In the genomic region with DNA sequence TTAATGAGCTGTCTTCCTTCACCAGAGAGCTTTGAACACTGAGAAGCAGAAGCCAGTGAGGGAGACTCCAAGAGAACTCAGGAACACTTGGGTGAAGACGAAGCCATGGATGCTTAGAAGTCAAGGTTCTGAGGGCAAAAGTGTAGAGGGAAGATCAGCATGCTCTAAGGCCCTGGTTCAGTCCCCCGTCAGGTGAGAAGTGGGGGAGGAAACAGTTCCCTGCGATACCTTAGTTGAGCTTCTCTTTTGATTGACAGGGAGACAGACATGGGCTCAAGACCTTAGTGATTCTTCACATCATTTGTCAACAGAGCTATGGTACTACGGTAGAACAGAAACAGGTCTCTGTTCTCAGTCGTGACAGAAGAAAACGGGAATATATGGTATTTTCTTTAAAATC, we compare ENCODE assay signal across 33 mouse cellular contexts. TPM values are rescaled to one million over a fixed set of nuclear protein-coding genes. Genes with fewer than 3 reads are reported as not detected.
DNase-seq lines count a peak whose midpoint lies in the region; ATAC-seq and TF ChIP-seq lines count a peak whose summit lies in the region.
"Had no signal": no experiment of that assay in that cellular context is flagged by ENCODE, and none has a peak within 500 bp of the region (broad histone marks: within the 10 kb centered on the region; RNA-seq: fewer than 3 reads in every experiment).

No protein-coding gene starts in this region.

- in situ Hi-C loops in ES-E14 (cut with MboI; ENCODE audit: low sequenced_read_pairs in 2 of 2, unreplicated experiment in 2 of 2) = no loop called here

- peak overlapping the region; percentile 73 for H3K4me2 ChIP-seq in heart, embryonic 12.5 days
- peak overlapping the region; percentile 61 for H3K4me2 ChIP-seq in heart, postnatal 0 days (ENCODE audit: low read depth, low read length)
- peak overlapping the region; percentile 71 for H3K4me2 ChIP-seq in myocyte (ENCODE audit: low read depth)
- no peak overlapping the region for H3K4me2 ChIP-seq in midbrain, embryonic 11.5 days
- H3K4me2 ChIP-seq: hindbrain, embryonic 14.5 days had no signal

- peak overlapping the region; percentile 84; the same call in 1 of the 2 replicates for H3K9ac ChIP-seq in heart, embryonic 12.5 days
- H3K9ac ChIP-seq in heart, postnatal 0 days (replicated peaks; ENCODE audit: low read depth, low read length) = no peak overlapping the region
- H3K9ac ChIP-seq in ES-E14 (ENCODE audit: insufficient read depth, low read depth, low read length, poor library complexity, severe bottlenecking) = peak overlapping the region; percentile 87; the same call in 1 of the 2 replicates
- H3K9ac ChIP-seq in midbrain, embryonic 11.5 days (ENCODE audit: low read length) = no peak overlapping the region
- H3K9ac ChIP-seq: hindbrain, embryonic 14.5 days; liver, embryonic 14.5 days; lung, embryonic 14.5 days; neural tube, embryonic 13.5 days had no signal

- peaks cover 24% of the 10 kb centered on the region for H3K36me3 ChIP-seq in heart, embryonic 12.5 days
- H3K36me3 ChIP-seq in heart, postnatal 0 days (replicated peaks; ENCODE audit: control insufficient read depth, insufficient read depth, low read length) = 0 out of 2 replicates have a peak, but pooled peaks cover 10% of the 10 kb centered on the region
- peaks cover 4% of the 10 kb centered on the region; the same call in 1 of the 2 replicates for H3K36me3 ChIP-seq in ES-E14 (ENCODE audit: control insufficient read depth, insufficient read depth, low read length, poor library complexity, severe bottlenecking)
- peaks cover 4% of the 10 kb centered on the region for H3K36me3 ChIP-seq in myocyte (ENCODE audit: control insufficient read depth, insufficient read depth)
- H3K36me3 ChIP-seq in midbrain, embryonic 11.5 days (ENCODE audit: control insufficient read depth, insufficient read depth, low read length) = no peaks in the 10 kb centered on the region
- H3K36me3 ChIP-seq: midbrain, embryonic 10.5 days; neural tube, embryonic 13.5 days had no signal

- peaks cover 3% of the 10 kb centered on the region; the same call in 1 of the 2 replicates for H3K9me3 ChIP-seq in heart, embryonic 12.5 days (replicated peaks)
- H3K9me3 ChIP-seq in heart, postnatal 0 days (replicated peaks; ENCODE audit: control insufficient read depth, low read length) = 0 out of 2 replicates have a peak, but pooled peaks cover 3% of the 10 kb centered on the region
- H3K9me3 ChIP-seq in ES-E14 (ENCODE audit: control insufficient read depth, insufficient read depth, low read depth, low read length) = no peaks in the 10 kb centered on the region
- H3K9me3 ChIP-seq in midbrain, embryonic 11.5 days (ENCODE audit: control insufficient read depth, low read length) = no peaks in the 10 kb centered on the region; the same call in 1 of the 2 replicates
- H3K9me3 ChIP-seq: neural tube, embryonic 13.5 days had no signal

- peaks cover 65% of the 10 kb centered on the region for H3K4me1 ChIP-seq in heart, embryonic 12.5 days (replicated peaks)
- H3K4me1 ChIP-seq in heart, postnatal 0 days (ENCODE audit: control insufficient read depth, insufficient read depth) = peaks cover 31% of the 10 kb centered on the region
- H3K4me1 ChIP-seq in ES-E14 (ENCODE audit: control insufficient read depth in 2 of 2, insufficient read depth in 2 of 2, low read length in 2 of 2, poor library complexity in 1 of 2) = peaks cover 13 to 16% of the 10 kb centered on the region in 2 experiments
- no peaks in the 10 kb centered on the region for H3K4me1 ChIP-seq in midbrain, embryonic 11.5 days (ENCODE audit: control insufficient read depth, insufficient read depth, low read length)
- H3K4me1 ChIP-seq: neural tube, embryonic 13.5 days had no signal

- H3ac ChIP-seq in myocyte (ENCODE audit: control insufficient read depth, insufficient read length) = no peak overlapping the region

- TF ChIP-seq EP300 in heart, postnatal 0 days (IDR thresholded peaks at IDR 0.05; ENCODE audit: low read depth) = no peak

- no peak for TF ChIP-seq CTCF in heart, postnatal 0 days (IDR thresholded peaks at IDR 0.05; ENCODE audit: low read depth)

- peak overlapping the region; percentile 58 for H3K4me3 ChIP-seq in heart, embryonic 12.5 days
- peak overlapping the region; percentile 51 for H3K4me3 ChIP-seq in heart, postnatal 0 days (ENCODE audit: low read depth, low read length)
- H3K4me3 ChIP-seq in ES-E14 (ENCODE audit: insufficient read depth in 1 of 2, low read depth in 1 of 2, low read length in 2 of 2, poor library complexity in 1 of 2, severe bottlenecking in 1 of 2) (peak overlapping the region; percentile 53 to 76; a peak in 1 of 4 replicates), myocyte (peak overlapping the region; percentile 27)
- no peak overlapping the region for H3K4me3 ChIP-seq in midbrain, embryonic 11.5 days (ENCODE audit: low read depth, low read length)
- H3K4me3 ChIP-seq: midbrain, embryonic 10.5 days; neural tube, embryonic 13.5 days had no signal

- intact Hi-C loops in heart, postnatal 36 days (cut with DNase I) = no loop called here

- no peak for DNase-seq in heart, postnatal 36 days
- DNase-seq in heart, postnatal 0 days (ENCODE audit: low spot score) = no peak
- DNase-seq in heart, adult 8-10 months (ENCODE audit: low spot score) = no peak
- no peak for DNase-seq in ES-E14 (ENCODE audit: low read depth, low spot score)
- no peak for DNase-seq in midbrain, embryonic 11.5 days (ENCODE audit: low spot score, missing footprints)
- DNase-seq: adrenal gland, postnatal 25 days; B cell, adult 2 months; cerebellum, adult 18-20 months; cerebellum, postnatal 10 days; kidney, adult 9 months; kidney, postnatal 10 days; liver; lung, embryonic 14.5 days; retina, postnatal 1 day; right cerebral cortex, postnatal 14 days; thymus, postnatal 4 days had no signal

- 72% methylated on average over 6 of the region's 6 CpGs for WGBS in heart, embryonic 12.5 days
- 61% methylated on average over 6 of the region's 6 CpGs for WGBS in heart, postnatal 0 days
- WGBS in midbrain, embryonic 11.5 days = 91% methylated on average over 6 of the region's 6 CpGs

- H3K27me3 ChIP-seq in heart, embryonic 12.5 days (replicated peaks) = no peaks in the 10 kb centered on the region
- H3K27me3 ChIP-seq in heart, postnatal 0 days (ENCODE audit: control insufficient read depth, insufficient read depth, low read length) = no peaks in the 10 kb centered on the region
- H3K27me3 ChIP-seq in myocyte (ENCODE audit: control insufficient read depth, insufficient read depth, insufficient read length) = no peaks in the 10 kb centered on the region
- H3K27me3 ChIP-seq in midbrain, embryonic 11.5 days (ENCODE audit: control insufficient read depth, insufficient read depth, low read length) = no peaks in the 10 kb centered on the region
- H3K27me3 ChIP-seq: neural tube, embryonic 13.5 days had no signal

- no peak for ATAC-seq in heart, embryonic 12.5 days (ENCODE audit: insufficient number of reproducible peaks, low FRiP score)
- ATAC-seq in heart, postnatal 0 days (ENCODE audit: insufficient read depth, low read depth) = no peak
- no peak for ATAC-seq in midbrain, embryonic 11.5 days (ENCODE audit: low FRiP score)
- ATAC-seq: forebrain, embryonic 14.5 days; intestine, postnatal 0 days had no signal

- H3K79me2 ChIP-seq in myocyte (ENCODE audit: control insufficient read depth, insufficient read depth) = peaks cover 19% of the 10 kb centered on the region

- TF ChIP-seq POLR2A in myocyte (IDR thresholded peaks at IDR 0.05; ENCODE audit: insufficient read length, low read depth) = no peak

- H3K27ac ChIP-seq in heart, embryonic 12.5 days (ENCODE audit: poor library complexity, severe bottlenecking) = peak overlapping the region; percentile 99
- peak overlapping the region; percentile 98 for H3K27ac ChIP-seq in heart, postnatal 0 days (ENCODE audit: low read depth)
- peak overlapping the region; percentile 99 for H3K27ac ChIP-seq in ES-E14 (ENCODE audit: insufficient read depth, low read depth, low read length, poor library complexity, severe bottlenecking)
- no peak overlapping the region for H3K27ac ChIP-seq in midbrain, embryonic 11.5 days (ENCODE audit: low read depth, low read length)
- H3K27ac ChIP-seq: hindbrain, embryonic 14.5 days; liver, embryonic 14.5 days; neural tube, embryonic 13.5 days had no signal

TF ChIP-seq in ES-E14, 5 proteins besides CTCF, POLR2A, EP300 and RAD21:
- TF ChIP-seq CHD2 (IDR thresholded peaks at IDR 0.05; ENCODE audit: low read depth, low read length) (no peak), MAFK (IDR thresholded peaks at IDR 0.05; ENCODE audit: insufficient read depth, low read depth, low read length) (no peak), ZNF384 (IDR thresholded peaks at IDR 0.05; ENCODE audit: low read depth, low read length) (no peak), HCFC1 (IDR thresholded peaks at IDR 0.05; ENCODE audit: borderline replicate concordance, insufficient read depth, low read length) (no peak), ZC3H11A (IDR thresholded peaks at IDR 0.05; ENCODE audit: borderline replicate concordance, low read depth, low read length) (no peak)

TF ChIP-seq in myocyte, 11 proteins besides CTCF, POLR2A, EP300 and RAD21 (continues in another document):
- TF ChIP-seq USF1 (IDR thresholded peaks at IDR 0.05; ENCODE audit: low read depth) = no peak
- no peak for TF ChIP-seq MYOD1 (IDR thresholded peaks at IDR 0.05; ENCODE audit: control insufficient read depth in 1 of 3, insufficient read length in 2 of 3, low read depth in 2 of 3)
- TF ChIP-seq MAX (IDR thresholded peaks at IDR 0.05; ENCODE audit: low read depth) = no peak
- no peak for TF ChIP-seq SRF (IDR thresholded peaks at IDR 0.05; ENCODE audit: control insufficient read depth, insufficient read length, low read depth)
- no peak for TF ChIP-seq MYOG (IDR thresholded peaks at IDR 0.05; ENCODE audit: control insufficient read depth in 1 of 3, insufficient read depth in 1 of 3, insufficient read length in 2 of 3, low read depth in 2 of 3)

RNA-seq across cellular contexts. Expression of gene Dusp27, which starts 1.4 kb away (rescaled TPM):
- polyA plus RNA-seq in heart, embryonic 12.5 days (2016; fragmentation: Nextera tagmentation; extraction: Ambion mirVana) = 65.9 and 68.8 TPM in 2 replicates
- total RNA-seq in heart, postnatal 36 days (2021) = 10 to 100 TPM; 40.7 to 44.9 TPM
- total RNA-seq in heart, postnatal 0 days (2014; rRNA removed; ENCODE audit: low replicate concordance) = 33.2 and 40.1 TPM in 2 replicates
- 34.6 and 39.9 TPM in 2 replicates for polyA plus RNA-seq in heart, postnatal 0 days (2015; fragmentation: Nextera tagmentation; extraction: Ambion mirVana)
- 10 to 100 TPM; 36.3 to 55.0 (median 43.5) TPM for total RNA-seq in heart, adult 8-10 months (2022)
- total RNA-seq in ES-E14 (2012; rRNA removed) = 60.2 and 69.4 TPM in 2 replicates
- 38.3 TPM for polyA plus RNA-seq in myocyte (2012; fragmentation: generic; extraction: Trizol)
- polyA plus RNA-seq in midbrain, embryonic 11.5 days (2014; fragmentation: Nextera tagmentation; extraction: Ambion mirVana) = 2.3 and 2.4 TPM in 2 replicates
- total RNA-seq: adrenal gland, adult 18-20 months; adrenal gland, postnatal 25 days; common myeloid progenitor, adult 5-6 weeks; hematopoietic stem cell, adult 5-6 weeks; megakaryocyte progenitor cell, adult 5-6 weeks had no signal

RNA-seq across cellular contexts. Expression of gene Gpa33, which starts 3.7 kb away (rescaled TPM):
- 0.10 and 0.15 TPM in 2 replicates for polyA plus RNA-seq in heart, embryonic 12.5 days (2016; fragmentation: Nextera tagmentation; extraction: Ambion mirVana)
- not detected for total RNA-seq in heart, postnatal 36 days (2021)
- 0.65 TPM in 1 of 2 replicates, not detected in the other for total RNA-seq in heart, postnatal 0 days (2014; rRNA removed; ENCODE audit: low replicate concordance)
- 0.07 TPM in 1 of 2 replicates, not detected in the other for polyA plus RNA-seq in heart, postnatal 0 days (2015; fragmentation: Nextera tagmentation; extraction: Ambion mirVana)
- not detected for total RNA-seq in heart, adult 8-10 months (2022)
- total RNA-seq in ES-E14 (2012; rRNA removed) = 68.0 and 204 TPM in 2 replicates
- 0.29 TPM for polyA plus RNA-seq in myocyte (2012; fragmentation: generic; extraction: Trizol)
- 0.17 and 0.38 TPM in 2 replicates for polyA plus RNA-seq in midbrain, embryonic 11.5 days (2014; fragmentation: Nextera tagmentation; extraction: Ambion mirVana)
- total RNA-seq: common myeloid progenitor, adult 5-6 weeks; gastrocnemius, adult 18-20 months; gastrocnemius, postnatal 4 days; hematopoietic stem cell, adult 5-6 weeks; left cerebral cortex, postnatal 14 days; megakaryocyte progenitor cell, adult 5-6 weeks; midbrain, postnatal 0 days had no signal
- polyA plus RNA-seq: forebrain, embryonic 14.5 days; frontal cortex, adult 2 months; hindbrain, embryonic 14.5 days; lung, embryonic 14.5 days; neural tube, embryonic 13.5 days had no signal

Comparison
In these comparisons a context has a peak if more than half of its experiments do, and no peak if none do; other contexts are left out.
1. H3K9ac ChIP-seq: peak in heart, embryonic 12.5 days (single experiment) and ES-E14 (single experiment); none in heart, postnatal 0 days (single experiment) and midbrain, embryonic 11.5 days (single experiment).
2. RNA of gene Gpa33, which starts 3.7 kb away (total RNA-seq): 68.0 to 204 TPM in ES-E14; 0.65 TPM in heart, postnatal 0 days, not detected in heart, postnatal 36 days and not detected in heart, adult 8-10 months; every median in the first group is over 10 times any median in the second.